Mouse (Mus musculus) layer of hippocampus, adult 18-20 months (tissue): ENCODE data around the gene Mark2. TPM values are rescaled to one million over a fixed set of nuclear protein-coding genes. Genes with fewer than 3 reads are reported as not detected.
"Not testable (repeated sequence)": the region's sequence is repeated elsewhere in the genome, so short reads cannot be mapped to it uniquely, and the experiment has no call there.

Source experiments
- DNase-seq, 2 experiments: peaks; one replicate each; pipeline ENCODE4 v3.0.0; 2022; ENCODE audit warnings: low spot score in 2 of 2
- long read RNA-seq: library from polyadenylated mRNA; stranded (forward); transcript quantifications from one replicate; pipeline ENCODE4 v2.0.0, GENCODE M21; 2021
- total RNA-seq, 2 experiments: library from RNA; stranded (reverse); gene quantifications; 2 replicates each; pipeline ENCODE4 v1.2.3; 2021

Mark2 gene
- 100 to 1,000 TPM; 114 to 118 TPM for total RNA-seq
- long read RNA-seq, full-length matches to known transcripts = 149 of 196 reads
- long read RNA-seq, partial matches to known transcripts = 9 of 196 reads
- long read RNA-seq, other reads (novel, unspliced or antisense) = 38 of 196 reads

DNA sequence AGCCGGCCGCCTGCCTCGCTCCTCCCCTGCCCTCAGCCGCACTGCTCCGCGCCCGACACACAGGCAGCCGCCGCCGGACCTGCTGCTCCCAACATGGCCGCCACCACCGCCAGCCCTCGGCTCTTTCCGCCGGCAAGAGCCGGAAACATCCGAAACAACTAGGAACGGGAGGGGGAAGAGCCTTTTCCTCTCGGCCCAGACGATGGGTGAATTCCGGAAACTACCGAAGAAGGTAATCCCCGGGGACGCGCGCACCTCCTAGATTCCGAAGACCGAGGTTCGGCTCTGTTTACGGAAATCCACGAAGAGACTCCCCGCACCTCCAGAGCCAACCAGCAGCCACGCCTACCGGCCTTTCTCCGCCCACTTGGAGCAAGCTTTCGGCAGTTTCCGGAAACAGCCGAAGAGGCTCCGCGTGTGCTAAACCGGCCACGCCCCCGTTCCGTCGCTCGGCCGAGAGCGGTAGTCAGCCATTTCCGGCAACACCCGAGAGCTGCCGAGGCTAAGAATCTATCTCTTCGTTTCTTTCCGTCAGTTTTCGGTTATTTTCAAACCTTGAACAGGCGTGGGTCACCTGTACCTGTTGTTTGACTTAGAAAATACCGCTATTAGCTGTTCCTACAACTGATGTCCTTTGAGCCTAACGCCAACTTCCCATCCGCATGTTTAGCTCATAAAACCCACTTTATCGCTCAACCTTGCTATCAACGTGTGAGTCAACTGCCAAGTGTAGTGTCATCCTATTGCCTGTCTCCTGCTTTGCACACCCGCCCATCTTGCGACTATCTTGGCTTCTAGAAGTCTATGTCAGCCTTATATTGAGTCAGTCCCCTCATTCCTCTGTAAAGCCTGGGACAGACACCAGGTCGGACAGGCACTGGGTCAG lies at the start of gene Mark2:
Gene Mark2, minus strand, starts transcription at position 349 of the 886 bp plus-strand sequence.
- DNase-seq = peak; percentile 98 to 100

DNA sequence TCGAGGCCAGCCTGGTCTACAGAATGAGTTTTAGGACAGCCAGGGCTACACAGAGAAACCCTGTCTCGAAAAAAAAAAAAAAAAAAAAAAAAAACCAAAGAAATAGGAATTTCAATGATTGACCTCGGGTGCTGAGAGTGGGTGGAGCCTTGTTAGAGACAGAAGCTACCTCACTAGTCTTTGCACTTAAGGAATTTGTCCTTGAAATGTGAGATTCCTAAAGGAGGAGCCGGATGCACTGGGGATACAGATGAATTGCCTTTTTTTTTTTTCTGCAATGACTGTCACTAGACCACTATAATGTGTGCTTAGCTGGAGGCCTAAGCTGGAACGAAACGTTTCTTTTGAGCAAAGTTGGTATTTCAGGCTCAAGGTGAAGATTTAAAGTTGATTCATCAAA lies 46.8 kb upstream of the Mark2 start:
- DNase-seq = no peak

DNA sequence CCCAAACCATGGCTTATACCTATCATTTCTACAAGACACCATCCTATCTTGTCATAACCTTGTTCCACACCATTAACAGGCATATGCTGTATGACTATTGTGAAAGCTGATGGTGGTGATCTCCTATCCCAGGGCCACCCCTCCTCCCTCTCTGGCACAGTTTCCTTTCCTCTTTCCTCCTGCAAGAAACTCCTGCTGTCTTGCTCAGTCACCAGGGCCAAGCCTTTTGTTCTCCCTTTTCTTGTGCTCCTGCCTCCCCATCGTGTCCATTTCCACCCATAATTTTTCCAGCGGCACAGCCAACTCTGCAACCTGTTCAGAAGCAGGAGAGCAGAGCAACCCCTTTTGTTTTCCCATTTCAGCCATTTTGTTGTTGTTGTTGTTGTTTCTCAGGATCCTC lies 44.4 kb upstream of the Mark2 start:
- no peak for DNase-seq

DNA sequence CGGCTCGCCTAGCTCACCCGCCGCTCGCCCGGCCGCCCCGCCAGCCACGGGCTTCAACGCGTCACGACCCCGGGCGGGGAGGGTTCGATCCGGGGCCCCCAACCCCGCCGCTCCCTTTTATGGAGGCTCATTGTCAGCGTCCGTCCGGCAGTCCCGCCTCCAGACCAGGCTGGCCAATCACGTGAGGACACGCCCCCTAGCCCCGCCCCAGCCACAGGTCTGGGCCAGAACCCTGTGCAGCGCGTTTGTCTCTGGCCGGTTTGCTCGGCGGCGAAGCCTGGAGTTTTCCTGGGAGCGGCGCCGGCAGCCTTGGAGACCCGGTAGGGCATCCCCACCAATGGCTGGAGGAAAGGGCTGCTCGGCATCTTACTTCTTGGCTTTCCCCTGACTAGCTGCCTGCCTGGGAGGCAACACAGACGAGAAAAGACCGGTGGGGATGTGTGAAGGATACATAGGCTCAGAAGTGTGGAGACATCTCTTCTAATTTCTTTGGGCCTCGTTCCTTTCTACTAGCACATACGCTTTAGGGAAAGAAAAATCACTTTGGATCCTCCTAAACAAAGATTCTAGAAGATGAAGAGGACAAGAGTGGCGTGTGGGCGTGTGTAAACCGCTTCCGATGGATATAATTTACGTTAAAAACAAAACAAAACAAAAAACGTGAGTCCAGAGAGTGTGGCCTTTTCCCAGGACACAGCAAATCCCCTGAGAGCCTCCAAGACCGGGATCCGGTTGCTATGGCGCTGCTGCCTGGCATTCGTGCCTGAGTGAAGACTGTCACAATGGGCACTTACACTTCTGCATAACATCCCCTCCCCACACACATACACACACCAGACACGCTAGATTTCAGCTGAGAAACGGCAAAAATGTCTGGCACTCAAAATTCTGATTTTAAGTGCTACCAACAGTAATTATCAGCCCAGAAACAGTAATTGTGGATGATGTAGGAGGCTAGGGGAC lies 41.5 kb upstream of the Mark2 start, which contains the start of gene Spindoc:
Gene Spindoc, minus strand, starts transcription at position 92 of the 963 bp plus-strand sequence.
- peak; percentile 97 to 99 for DNase-seq

DNA sequence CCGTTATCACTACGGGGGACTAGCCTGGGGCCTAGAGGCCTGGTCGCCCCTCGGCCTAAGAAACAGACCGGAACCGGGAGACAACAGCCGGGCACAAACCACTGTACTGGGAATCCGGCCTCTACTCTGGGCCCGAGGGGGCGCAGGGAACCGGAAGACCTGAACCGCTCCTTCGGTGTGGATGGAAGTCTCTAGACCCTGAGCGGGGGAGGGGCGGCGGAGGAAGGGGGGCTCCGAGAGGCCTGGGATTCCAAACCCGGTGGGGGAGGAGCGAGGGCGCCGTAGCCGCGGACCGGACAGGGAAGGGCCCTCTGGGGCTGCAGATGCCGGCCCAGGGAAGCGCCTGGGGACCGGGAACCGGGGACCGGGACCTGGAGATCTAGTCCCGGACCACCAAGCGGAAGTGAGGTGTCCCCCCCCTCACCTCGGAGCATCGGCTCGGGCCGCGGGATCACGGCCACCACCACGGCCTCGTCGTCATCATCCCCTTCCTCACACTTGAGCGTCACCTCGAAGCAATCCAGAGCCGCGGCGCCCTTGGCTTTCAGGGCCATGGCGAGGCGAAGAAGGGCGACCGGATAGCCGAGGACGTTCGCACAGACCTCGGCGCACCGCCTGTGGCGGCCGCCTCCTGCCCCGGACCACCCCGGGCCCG lies 40.7 kb upstream of the Mark2 start:
- peak; percentile 10 to 55 for DNase-seq

DNA sequence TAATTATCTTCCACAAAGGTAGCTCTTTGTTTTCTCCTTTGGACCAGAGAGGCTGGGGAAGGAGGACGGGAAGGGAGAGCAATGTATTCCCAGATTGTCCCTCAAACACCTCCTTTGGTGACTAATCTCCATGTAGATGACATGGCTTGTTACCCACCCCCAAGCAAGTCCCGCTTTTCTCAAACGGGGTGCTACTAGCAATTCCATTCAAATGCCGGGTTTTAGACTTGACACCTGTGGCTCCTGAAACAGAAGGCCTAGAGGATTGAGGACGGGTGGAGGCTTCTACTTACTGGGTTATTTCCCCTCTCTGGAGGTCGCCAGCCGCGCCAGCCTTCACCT lies 40.2 kb upstream of the Mark2 start:
- DNase-seq = peak in 1 of 2 experiments; percentile 12

DNA sequence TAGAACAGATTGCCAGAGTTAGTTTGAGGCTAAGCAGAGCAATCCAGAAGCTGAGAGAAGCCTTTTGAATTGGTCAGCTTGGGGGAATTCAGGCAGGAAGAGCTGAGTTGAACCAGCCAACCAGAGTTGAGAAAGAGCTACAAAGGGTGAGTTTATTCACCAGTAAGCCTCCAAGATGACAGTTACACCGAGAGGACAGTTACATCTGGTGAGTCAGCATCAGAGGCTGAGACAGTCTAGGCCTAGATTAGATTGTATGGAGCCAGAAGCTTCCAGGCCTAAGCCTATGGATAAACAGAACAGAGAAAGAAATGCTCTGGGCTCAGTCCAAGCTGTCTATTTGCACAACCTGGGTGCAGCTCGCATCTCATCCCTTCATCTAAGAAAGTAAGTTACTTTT lies 36.0 kb upstream of the Mark2 start:
- DNase-seq = no peak

DNA sequence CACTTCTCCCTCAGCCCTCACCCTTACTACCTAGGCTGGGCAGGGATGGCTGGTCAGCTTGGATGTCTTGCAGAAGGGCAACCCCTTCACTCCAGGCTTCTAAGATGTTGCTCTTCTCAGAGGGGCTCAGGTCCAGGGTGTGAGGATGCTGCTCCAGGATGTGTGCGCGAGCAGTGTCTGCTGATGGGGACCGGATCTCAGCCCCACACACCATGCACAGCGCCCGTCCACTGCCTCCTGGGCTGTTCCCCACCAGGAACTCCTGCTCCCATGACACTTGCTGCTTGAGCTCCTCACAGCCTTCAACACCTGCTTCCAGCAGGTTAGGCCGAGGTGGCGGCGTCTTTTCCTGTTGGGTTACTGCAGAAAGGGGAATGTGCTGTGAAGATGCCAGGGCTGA lies 32.8 kb upstream of the Mark2 start:
- no peak for DNase-seq

DNA sequence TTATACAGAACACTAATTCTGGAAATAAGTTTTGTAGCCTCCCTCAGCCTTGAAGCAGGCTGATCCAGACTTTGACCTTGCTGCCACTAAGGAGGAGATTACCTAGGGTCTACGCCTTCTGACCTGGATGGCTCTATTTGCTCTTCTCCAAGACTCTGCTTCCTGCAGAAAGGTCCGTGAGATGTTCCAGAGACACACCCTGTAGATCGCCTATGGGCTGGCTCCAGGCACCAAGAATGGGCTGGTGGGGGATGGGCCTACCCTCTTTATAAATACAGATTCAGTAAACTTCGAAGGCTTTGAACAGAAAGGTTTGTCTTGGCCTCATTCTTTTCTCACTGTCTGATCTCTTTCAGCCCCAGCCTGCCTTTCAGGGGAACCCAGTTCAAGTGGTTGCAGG lies 27.8 kb upstream of the Mark2 start:
- DNase-seq = not testable (repeated sequence)

DNA sequence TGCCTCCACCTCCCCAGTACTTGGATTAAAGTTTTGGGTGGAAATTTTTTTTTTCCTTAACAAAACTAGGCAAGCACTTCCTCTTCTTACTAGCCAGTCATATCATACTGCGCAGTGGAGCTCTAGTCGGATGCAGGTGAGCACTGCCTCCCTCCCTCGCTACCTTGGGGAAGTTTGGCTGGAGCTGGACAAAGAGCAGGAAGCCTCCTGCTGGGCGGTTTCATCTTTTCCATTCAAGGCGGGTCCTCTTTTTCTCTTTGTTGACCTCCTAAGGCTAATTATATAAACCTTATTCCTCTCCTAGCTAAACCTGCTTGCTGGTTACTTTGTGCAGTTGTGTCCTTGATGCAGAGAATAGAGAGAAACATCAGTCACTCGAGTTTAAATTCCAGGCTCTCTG lies 12.0 kb upstream of the Mark2 start:
- no peak for DNase-seq

DNA sequence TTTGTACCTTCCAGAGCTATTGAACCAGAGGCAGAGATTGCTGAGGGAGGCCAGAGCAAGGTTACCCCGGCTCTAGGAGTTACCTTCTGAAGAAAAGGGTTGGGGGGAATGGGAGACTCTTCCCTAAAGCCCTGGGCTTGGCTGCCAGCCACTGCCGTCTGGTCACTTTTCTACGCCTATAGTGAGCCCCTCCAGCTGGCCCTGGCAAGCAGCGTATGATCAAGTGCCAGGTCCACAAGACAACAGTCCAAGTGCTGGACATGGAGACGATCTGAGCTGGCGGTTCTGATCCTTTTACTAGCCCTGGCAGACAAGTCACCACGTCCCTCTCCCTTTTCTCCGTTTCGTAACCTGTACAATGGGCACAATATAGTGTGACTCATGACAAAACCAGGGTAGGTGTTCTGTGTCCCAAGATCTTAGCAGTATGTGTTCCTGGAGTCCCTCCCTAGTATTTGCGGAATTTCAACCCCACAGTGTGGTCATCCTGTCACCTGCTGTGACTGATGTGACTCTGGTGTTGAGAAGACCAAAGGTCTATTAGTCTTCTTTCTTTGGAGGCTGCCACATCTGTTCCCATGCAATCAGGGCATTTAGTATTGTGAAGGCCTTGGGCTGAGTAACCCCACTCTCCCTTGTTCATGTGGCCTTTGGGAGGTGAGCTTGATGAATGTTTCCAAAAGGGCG lies 11.3 kb upstream of the Mark2 start:
- DNase-seq = no peak

DNA sequence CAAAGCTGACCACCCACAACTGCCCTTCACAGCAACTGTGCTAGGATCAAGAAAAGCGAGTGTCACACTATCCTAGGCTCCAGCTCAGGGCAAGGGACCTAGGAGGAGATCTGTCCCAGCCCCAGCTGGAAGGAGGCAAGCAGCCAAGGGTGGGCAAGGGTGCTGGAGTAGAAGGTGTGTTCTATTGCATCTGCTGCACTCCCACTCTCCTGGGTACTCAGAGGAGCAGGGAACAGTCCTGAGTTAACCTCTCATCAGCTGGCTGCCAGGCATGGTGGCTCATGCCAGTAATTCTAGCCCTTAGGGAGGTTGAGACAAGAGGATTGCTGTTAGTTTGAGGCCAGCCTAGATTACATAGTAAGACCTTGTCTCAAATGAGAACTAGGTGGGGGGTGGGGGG lies 8.3 kb upstream of the Mark2 start:
- no peak for DNase-seq

DNA sequence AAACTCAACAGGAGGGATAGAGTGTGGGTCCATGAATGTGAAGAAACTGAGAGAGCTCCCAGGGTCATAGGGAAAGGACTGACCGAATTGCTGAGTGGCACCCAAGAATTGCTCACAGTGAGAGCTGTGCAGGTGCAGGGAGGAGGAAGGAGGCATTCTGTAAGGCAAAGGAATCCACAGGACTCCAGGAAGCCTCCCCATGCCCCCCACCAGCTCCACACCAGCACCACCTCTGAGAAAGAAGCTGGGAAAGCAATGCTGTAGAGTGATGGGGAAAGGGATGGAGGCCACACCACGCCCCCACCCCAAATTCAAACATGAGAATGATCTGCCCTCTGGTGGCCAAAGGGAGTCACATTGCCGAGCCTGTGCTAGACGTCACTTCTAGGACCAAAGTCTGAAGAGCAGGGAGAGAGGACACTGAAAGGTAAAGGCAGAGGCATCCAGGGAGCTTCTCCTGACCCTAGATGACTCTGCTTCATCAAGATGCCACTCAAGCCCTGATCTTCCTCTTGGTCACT lies 3.6 kb upstream of the Mark2 start:
- peak; percentile 21 to 71 for DNase-seq

DNA sequence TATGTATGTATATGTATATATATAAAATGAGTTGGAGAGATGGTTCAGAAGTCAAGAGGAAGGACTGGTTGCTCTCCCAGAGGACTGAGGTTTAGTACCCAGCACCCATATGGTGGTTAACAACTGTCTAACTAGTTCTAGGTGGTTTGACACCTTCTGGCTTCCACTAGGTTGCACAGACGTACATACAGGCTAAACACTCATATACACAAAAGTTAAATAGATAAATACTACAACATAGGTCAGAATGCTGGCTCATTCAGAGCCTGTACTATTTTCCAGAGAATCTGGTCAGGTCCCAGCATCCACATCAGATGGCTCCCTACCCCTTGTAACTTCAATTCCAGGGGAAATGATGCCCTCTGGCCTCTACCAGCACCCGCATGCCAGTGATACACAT lies 986 bp upstream of the Mark2 start:
- DNase-seq = no peak

DNA sequence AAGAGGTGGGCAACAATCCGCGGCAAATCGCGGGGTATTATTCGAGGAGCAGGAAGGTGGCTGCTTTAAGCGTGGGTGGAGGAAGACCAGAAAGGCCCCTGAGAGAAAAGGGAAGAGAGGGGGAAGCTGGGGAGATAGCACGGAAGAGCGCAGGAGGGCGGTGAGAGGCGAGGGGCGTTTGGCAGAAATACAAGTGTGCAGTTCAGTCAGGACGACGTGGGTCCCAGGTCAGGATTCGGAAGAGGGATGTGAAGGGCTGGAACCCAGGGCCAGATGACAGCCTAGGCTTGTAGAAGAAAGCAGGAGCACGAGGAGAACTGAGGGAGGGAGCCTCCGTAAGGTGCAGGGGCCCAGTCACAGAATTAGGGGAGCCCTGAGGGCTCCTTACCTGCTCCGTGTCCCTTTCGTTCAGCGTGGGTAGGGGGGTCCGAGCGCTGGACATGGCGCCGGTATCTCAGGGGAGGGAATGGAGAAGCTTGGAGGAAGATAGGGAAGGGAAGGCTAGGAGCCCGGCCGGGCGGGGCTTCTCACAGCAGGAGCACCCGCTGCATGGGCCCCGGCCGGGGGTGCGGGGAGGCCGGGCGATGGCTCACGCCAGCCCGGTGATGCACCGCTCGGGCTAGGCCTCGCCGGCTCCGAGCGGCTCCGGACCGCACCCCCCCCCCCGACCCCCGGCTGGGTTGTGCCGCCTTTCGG lies 732 bp downstream of the Mark2 start:
- DNase-seq = peak; percentile 14 to 33

DNA sequence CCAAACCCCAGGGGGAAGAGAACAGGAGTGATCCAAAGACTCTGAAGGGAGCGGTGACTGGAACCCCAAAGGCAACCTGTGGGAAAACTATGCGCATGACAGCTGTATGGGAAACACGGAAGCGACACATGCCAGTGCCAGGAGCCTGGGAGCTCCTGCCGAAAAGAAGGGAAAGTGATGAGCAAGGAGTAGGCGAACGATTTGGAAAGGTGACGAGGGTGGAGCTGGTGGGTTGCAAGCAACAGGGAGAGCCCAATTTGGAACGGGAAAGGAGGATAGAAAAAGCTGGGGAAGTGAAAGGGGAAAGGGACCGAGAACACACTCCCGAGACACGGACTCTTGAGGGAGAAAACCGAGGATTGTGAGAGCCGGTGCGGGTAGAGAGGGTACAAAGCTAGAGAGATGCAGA lies 1.3 kb downstream of the Mark2 start:
- DNase-seq = peak; percentile 30 to 37

DNA sequence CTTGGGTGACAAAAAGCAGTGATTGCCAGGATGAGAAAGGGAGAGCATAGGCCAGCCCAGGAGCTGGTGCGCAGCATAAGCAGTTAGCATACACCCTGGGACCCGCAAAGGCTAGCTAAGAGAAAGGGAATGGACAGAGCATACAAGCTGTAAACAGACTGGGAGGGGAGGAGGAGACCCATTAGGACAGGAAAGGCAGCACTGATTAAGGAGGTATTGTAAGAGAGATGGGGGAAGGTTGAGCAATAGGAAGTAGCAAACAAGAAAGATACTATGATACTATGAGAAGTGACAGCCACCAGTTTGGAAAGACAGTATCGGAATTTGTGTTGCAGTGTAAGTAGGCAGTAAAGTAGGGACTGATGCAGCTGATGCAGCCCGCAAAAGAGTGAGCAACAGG lies 1.8 kb downstream of the Mark2 start:
- no peak for DNase-seq

DNA sequence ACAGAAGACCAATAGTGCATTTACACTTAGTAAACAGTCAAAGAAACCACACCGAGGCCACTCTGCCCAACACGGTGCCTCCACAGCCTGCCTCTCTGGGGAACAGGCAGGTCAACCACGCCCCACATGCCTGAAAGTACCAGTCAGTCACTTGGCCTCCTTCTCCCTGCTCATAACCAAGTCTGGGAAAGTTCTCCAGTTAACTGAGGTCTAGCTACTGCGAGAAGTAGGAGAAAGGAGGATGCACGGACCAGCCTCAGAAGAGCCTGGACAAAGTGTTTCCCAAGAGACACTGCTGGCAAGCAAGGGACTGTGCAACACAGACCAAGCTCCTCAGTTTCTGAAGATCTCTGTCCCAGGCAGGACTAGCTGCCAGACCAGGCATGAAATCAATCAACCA lies 2.6 kb downstream of the Mark2 start:
- DNase-seq = no peak

DNA sequence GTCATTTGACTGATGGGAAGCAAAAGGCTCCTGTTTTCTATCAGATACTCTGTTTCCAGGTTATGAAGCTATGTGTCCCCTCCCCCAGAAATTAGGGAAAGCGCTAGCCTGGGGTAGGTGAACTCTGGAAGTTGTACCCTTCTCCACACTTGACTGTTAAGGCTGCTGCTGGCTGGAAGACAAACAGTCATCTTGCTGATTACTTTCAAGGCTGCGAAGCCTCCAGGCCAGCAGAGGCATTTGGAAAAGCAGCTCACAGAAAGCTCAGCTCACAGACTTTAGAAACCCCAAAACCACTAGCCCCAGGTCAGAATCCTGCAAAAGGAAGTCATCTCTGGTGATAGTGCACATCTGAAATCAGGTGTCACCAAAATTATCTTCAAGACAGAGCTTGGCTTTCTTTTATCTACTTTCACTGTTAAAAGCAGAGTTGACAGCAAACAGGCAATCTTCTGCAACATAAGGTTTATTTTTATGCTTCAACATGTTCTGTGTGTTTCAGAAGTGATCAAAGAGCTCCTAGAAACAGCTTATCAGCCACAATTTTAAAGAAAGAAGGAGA lies 3.8 kb downstream of the Mark2 start:
- DNase-seq = no peak
